Mouse (Mus musculus): ENCODE results near the gene Glra1. TPM values are rescaled to one million over a fixed set of nuclear protein-coding genes. Genes with fewer than 3 reads are reported as not detected.

Gene Glra1
- not detected in 2 replicates for polyA plus RNA-seq (2012; rRNA removed; ENCODE audit: low replicate concordance)

GRCm38 (mm10) chr11:55607808-55608523 is at the start of gene Glra1:
Gene Glra1, minus strand, starts transcription at chr11:55608198.

GRCm38 (mm10) chr11:55469048-55469843 is 138.8 kb downstream of the Glra1 start, which contains the start of gene G3bp1:
Gene G3bp1, plus strand, starts transcription at chr11:55469685.

Other genes starting within 250 kb of the Glra1 start
- 3,898 and 8,730 TPM in 2 replicates for gene Sparc, start 185.0 kb downstream of the Glra1 start, polyA plus RNA-seq (2012; rRNA removed; ENCODE audit: low replicate concordance)
- gene Atox1, start 147.0 kb downstream of the Glra1 start, polyA plus RNA-seq (2012; rRNA removed; ENCODE audit: low replicate concordance): 474 and 698 TPM in 2 replicates
- gene G3bp1, start 138.5 kb downstream of the Glra1 start, polyA plus RNA-seq (2012; rRNA removed; ENCODE audit: low replicate concordance): 23.3 and 48.8 TPM in 2 replicates

All from subcutaneous adipose tissue, adult 2 months (tissue).